ENCODE assay signal across 11 mouse cellular contexts in genomic region chr17:13850175-13850574, GRCm38 (mm10).
A peak's percentile ranks its signal among the peaks of the same experiment; 100 is the strongest.
DNase-seq lines count a peak whose midpoint lies in the region; ATAC-seq and TF ChIP-seq lines count a peak whose summit lies in the region.
"Had no signal": no experiment of that assay in that cellular context is flagged by ENCODE, and none has a peak within 500 bp of the region (broad histone marks: within the 10 kb centered on the region; RNA-seq: fewer than 3 reads in every experiment).

No protein-coding gene starts in this region.

- peak; percentile 61 for ATAC-seq in megakaryocyte progenitor cell, adult 5-6 weeks (replicated peaks; ENCODE audit: poor library complexity)

- intact Hi-C loops in heart, postnatal 10 days (cut with DNase I): loop anchor here (5.0 kb wide), 1 partner anchor 92 kb away; no protein-coding TSS in a partner anchor

- no peak overlapping the region for H3K4me3 ChIP-seq in layer of hippocampus, adult 2 months
- H3K4me3 ChIP-seq: embryonic facial prominence, embryonic 13.5 days; myocyte had no signal

- no peak overlapping the region for H3K27ac ChIP-seq in layer of hippocampus, adult 2 months
- H3K27ac ChIP-seq: embryonic facial prominence, embryonic 13.5 days had no signal

- peak; percentile 80 for TF ChIP-seq CTCF in layer of hippocampus, adult 2 months (conservative IDR thresholded peaks at IDR 0.05)

- peak; percentile 22 for DNase-seq in adrenal gland, postnatal 10 days
- no peak for DNase-seq in adrenal gland, postnatal 25 days
- DNase-seq in layer of hippocampus, adult 2 months (ENCODE audit: low spot score in 2 of 2): no peak
- no peak for DNase-seq in layer of hippocampus, postnatal 25 days (ENCODE audit: extremely low spot score in 1 of 2, low spot score in 1 of 2)
- DNase-seq in heart, postnatal 10 days: peak; percentile 43 to 54
- no peak for DNase-seq in right cerebral cortex, postnatal 10 days (ENCODE audit: low spot score in 2 of 2)
- DNase-seq in retina, postnatal 1 day: no peak
- DNase-seq: cerebellum, adult 11 months had no signal

Comparison
In these comparisons a context has a peak if more than half of its experiments do, and no peak if none do; other contexts are left out.
1. DNase-seq: peak in adrenal gland, postnatal 10 days (single experiment) and heart, postnatal 10 days (2 of 2); none in adrenal gland, postnatal 25 days (single experiment), layer of hippocampus, adult 2 months (0 of 2), layer of hippocampus, postnatal 25 days (0 of 2), right cerebral cortex, postnatal 10 days (0 of 2) and retina, postnatal 1 day (single experiment).